Mouse (Mus musculus) retina, postnatal 7 days (tissue): ENCODE measurements around the gene Erbb2.
A peak's percentile ranks its signal among the peaks of the same experiment; 100 is the strongest.

Experiments
- DNase-seq: peaks from one replicate; pipeline ENCODE4 v3.0.0-alpha.2; 2012; ENCODE audit warnings: low read depth, low spot score

The Erbb2 gene

DNA sequence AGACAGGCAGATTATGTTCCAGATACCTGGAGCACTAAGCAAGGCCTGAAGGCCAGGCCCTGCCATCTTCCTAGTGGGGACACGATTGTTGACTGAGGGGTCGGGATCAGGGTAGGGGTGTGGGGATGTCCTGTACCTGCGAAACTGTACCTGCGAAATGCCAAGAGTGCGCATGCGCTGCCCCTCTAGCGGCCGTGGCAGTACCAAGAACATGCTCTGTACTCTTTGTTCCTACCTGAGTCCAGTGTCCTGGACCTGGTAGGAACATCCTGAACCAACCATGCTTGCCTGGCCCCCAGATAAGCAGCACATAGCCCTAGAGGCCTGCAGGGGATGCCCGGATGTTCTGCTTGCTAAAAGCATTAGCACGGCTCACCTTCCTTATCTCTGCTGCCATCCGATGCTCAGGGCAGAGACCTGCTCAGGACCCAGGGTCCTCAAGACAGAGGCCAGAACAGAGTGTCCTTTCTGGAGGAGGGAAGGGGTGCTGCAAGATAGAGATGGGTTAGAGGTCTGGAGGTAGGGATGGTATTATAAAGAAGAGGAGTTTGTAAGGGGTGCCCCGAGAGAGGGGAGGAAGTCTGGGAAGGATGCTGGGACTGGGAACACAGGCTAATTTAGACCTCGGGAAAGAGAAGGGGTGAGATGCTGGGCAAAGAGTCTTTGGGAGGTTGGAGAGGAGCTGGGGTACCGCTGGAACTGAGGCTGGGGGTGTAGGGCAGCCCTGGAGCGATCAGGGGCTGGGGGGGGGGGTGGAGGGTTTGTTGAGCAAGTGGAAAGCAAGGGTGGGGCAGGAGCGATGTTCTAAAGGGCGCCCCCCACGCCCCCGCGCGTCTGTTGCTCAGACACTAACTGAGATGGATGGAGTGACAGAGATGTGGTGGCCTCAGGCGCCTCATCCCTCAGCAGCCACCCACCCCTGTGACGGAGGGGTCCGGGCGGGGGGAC is 26.4 kb upstream of the Erbb2 start, which contains the start of gene Pnmt:
TSS of gene Pnmt (plus strand) at position 813 of the 948 bp plus-strand sequence.
- no peak for DNase-seq

DNA sequence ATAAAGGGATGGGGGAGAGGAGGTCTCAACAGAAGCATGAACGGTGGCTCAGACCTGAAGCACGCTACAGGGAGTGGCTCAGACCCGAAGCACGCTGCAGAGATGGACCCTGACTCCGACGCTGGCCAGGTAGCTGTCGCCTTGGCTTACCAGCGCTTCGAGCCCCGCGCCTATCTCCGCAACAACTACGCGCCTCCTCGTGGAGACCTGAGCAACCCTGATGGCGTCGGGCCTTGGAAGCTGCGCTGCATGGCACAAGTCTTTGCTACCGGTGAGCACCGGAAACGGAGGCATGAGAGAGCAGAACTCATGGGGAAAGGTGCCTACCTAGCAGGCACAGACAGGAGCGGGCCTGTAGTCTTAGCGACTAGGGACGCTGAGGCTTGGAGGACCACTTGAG is 25.7 kb upstream of the Erbb2 start:
- DNase-seq: no peak

DNA sequence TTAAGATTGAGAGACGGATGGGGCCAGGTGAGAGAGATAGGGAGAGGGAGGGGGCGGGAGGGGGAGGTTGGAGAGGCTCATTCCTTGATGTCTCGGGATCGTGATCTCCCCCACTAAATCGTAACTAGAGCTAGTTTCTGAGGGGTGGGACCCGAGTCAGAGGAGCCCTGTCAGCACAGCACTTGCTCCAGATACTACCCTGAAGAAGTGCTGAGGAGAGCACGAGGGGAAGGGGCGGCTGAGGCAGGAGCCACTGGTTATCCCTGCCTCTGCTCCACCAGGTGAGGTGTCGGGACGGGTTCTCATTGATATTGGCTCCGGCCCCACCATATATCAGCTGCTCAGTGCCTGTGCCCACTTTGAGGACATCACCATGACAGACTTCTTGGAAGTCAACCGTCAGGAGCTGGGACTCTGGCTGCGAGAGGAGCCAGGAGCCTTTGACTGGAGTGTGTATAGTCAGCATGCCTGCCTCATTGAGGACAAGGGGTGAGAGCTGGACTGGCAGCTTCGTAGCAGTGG is 25.2 kb upstream of the Erbb2 start:
- DNase-seq: no peak

DNA sequence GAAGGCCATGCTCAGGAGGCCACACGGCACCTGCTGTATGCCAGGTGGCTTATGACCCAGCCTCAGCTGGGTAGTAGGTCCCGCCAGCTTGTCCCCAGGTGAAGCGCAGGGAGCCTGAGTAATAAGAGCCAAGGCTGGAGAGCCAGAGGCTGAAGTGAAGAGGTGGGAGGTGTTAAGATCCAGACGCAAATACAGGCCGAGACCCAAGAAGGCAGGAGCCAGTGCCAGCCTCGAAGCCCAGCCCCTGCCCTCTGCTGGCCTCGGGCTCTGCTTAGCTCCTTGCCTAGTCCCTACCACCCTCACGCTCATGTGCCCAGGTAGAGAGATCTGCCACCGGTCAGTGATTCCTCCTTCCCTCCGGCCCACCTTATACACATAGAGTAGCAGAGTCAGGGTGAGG is 24.0 kb upstream of the Erbb2 start:
- DNase-seq: no peak

DNA sequence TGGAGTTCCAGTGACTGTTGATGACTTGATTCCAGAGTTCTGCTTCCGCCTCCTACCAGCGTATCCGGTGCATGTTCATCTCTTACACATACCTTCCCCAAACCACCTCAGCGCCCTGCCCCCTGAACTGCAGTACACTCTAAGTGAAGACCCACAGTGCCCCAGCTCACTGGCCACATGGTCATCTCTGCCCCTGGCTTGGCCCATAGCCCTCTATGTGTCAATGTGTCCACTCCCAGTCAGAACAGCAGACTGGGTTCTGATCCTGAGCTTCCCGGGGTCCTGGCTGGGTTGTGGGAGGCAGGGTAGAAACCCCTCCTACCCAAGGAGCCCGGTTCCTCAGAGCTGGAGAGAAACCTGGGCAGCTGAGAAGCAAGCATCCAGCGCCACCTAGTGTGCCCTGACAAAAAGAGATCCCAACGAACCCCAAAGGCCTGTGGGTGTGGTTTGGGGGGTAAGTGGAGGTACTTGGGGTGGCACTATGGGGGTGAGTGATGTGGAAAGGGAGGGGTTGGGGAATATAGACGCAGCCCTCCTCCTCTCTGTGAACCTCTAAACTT is 23.0 kb upstream of the Erbb2 start:
- no peak for DNase-seq

DNA sequence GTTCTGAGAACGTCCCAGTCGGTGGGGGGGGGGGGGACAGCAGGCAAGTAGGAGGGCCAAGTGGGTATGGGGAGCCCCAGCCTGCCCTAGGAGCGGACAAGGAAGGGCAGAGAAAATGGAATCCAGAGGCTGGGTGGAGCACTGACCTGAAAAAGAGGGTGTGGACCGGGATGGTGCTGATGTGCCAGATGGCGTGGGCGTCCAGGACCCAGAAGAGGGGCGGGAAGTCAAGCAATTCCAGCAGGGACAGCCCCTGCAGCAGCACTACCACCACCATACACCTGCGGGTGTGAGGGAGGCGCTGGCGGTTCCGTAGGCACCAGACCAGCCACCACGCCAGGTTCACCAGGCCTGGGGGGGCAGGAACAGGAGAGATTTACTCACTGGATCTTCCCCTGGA is 22.1 kb upstream of the Erbb2 start:
- DNase-seq: no peak

DNA sequence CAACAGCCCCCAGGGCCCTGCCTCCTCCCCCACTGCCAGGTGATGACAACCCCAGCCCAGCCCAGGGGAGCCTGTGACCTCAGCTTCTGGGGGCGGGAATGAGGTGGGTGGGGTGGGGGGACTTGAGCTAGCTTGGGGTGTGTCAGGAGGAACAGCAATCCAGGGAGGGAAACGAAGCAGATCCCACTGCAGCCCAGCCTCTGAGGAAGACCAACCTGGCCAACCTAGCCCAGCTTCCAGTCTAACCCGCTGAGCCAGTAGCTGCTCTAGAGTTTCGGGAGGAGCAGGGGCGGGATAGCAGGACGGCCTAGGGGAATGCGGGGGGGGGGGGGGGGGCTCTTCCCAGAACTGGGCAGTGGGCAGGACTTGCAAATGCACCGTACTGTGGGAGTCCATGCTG is 20.2 kb upstream of the Erbb2 start:
- no peak for DNase-seq

DNA sequence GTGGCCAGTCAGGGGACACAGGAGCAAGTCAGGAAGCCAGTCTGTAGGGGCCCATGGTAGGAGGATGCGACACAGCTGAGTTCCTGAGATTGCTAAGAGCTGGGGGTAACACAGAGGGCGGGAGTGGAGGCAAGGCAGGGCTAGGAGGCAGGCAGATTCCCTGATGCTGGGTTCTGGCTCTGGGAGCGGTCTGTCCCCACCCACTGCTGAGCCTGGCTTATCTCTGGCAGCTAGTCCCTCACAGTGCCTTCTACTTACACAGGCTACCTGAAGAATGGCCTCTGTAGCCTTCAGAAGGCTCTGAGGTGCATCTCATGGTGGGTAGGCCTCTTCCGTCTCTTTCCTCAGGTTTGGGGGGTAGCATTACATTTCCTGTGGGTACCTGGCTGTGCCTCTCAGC is 19.6 kb upstream of the Erbb2 start:
- no peak for DNase-seq

DNA sequence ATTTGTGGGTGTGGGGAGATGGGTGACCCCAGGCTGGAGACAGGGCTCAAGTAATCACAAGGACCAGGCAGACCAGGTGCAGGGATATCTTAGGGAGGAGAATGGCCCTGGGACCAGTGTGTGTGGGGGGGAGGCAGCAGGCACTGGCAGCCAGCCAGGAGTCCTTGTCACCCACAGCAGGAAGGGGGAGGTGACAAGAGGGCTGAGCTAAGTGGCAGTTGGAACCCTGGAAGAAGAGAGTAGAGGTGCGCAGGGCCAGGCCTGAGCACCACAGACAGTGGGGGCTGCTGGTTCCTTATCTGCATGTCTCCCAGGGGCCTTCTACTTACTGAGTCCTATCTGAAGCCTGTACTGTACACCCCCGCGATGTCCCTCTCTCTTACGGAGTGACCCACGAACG is 19.0 kb upstream of the Erbb2 start:
- no peak for DNase-seq

DNA sequence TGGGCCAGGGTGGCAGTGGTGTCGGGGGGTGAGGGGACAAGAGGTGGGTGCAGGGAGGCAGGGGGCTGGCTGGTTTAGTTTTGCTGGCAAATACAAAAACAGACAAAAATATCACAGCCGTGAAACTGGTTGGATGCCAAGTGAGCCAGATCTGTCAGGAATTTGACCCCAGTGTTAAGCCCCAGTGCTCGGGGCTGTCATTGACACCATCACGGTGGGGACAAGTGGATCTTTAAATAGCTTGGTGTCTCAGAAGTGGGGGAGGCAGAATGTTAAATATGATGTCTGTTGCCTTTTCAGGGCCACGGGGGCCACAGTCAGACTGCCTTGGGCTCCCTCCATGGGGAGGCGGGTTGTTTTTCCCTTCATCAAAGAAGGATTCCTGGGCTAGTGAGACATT is 18.0 kb upstream of the Erbb2 start:
- no peak for DNase-seq

DNA sequence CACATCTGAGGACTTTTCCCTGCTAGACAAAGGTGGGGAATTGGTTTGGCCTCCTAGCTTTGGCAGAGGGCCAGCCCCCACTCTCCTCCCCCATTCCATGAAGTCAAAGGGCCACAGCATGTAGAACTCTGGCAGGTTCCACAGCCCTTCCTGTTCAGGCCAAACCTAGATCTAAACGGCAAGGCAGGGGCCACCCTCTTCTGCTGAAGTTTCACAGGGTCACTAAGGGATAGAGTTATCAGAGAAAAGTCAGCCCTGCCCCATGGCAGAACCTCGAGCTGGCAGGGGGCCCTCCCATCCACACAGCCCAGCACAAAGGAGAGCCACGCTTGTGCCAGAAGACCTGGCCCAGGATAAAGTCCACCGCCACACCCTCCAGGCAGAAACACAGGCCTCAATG is 17.2 kb upstream of the Erbb2 start:
- DNase-seq: no peak

DNA sequence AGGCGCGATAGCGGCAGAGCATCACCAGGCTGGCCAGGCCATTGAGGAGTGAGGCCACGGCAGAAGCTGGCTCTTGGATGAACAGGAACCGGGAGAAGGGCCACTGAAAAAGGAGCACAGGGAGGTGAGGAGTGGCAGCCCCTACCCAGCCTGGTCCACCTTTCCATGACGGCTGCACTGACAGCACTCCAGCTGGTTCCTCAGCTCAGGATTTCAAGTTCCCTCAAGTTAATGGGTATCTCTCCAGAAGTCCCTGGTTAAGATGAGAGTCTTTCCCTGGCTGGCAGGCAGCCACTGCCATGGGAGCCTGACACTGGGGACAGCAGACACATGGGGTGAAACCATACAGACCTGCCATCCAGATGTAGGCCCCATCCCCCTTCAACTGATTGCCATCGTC is 14.3 kb upstream of the Erbb2 start:
- no peak for DNase-seq

DNA sequence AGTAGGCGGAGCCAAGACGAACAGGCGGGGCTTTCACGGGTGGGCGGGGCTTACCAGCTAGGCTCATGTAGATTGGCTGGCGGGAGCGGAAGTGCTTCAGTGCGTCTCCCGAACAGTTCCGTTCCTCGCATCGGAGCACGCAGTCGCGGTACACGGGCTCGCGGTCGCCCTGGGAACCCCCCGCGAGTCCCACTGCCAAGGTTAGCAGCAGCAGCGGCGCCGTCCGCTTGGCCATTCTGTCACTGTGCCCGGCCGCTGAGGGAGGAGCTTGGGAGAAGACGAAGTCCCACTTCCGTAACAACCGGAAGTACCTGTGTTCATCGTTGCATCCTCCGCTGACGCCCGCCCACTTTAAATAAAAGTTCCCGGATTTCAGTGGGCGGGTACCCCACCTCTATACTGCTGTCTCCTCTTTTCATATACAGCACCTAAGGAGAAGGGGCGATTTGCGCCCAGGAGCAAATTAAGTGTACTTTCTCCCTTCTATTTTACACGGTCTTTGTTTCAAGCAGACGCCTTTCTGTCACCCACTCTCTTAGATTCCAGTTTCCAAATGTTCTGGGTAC is 12.0 kb upstream of the Erbb2 start, which contains the start of gene Pgap3:
TSS of gene Pgap3 (minus strand) at position 330 of the 566 bp plus-strand sequence.
- peak; percentile 78 for DNase-seq

DNA sequence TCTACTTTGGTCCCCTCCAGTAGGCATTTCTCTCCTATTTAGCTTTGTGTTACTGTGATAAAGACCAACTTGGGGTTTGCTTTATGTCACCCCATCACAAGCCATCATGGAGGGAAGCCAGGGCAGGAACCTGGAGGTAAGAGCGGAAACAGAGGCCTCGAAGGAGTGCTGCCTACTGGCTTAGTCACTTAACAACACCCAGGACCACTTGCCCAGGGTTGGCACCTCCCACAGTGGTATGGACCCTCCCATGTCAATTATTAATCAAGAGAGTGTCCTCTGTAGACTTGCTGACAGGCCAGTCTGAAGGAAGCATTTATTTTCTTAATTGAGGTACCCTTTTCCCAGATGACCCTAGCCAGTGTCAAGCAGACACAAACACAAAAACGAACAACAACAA is 11.5 kb upstream of the Erbb2 start:
- DNase-seq: no peak

DNA sequence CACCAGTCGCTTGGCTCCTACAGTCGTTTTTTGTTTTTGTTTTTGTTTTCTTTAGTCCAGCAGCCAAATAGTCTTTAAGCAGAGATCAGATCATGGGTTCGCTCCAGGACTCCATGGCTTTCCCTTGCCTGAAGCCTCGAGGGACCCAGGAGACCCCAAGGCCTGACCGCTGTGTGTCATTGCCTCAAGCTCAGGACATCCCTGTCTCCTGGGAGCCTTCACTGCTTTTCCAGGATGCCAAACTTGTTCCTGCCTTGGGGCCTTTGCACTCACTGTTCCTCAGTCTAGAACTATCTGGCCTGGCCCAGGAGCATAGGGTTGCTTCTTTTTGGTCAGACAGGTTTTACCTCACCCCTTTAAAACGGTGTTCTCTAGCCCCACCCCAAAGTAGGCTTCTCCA is 5.6 kb upstream of the Erbb2 start:
- no peak for DNase-seq

DNA sequence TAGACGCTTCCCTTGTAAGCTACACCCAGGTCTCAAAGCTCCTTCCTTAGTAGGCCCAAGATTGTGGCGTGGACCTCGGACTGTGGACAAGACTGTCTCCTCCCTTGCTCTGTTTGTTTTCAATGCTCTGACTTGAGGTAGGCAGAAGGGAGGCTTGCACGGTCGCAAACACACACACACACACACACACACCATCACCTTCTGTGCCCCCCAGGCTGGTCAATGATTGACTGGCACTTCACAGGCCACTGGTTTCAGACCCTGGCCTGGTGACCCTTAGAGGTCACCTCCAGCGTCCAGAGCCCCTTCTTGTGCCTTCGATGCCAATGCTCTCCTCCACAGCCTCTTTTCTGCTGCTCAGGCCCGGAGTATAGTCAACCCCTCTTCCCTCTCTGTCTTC is 3.4 kb upstream of the Erbb2 start:
- no peak for DNase-seq

DNA sequence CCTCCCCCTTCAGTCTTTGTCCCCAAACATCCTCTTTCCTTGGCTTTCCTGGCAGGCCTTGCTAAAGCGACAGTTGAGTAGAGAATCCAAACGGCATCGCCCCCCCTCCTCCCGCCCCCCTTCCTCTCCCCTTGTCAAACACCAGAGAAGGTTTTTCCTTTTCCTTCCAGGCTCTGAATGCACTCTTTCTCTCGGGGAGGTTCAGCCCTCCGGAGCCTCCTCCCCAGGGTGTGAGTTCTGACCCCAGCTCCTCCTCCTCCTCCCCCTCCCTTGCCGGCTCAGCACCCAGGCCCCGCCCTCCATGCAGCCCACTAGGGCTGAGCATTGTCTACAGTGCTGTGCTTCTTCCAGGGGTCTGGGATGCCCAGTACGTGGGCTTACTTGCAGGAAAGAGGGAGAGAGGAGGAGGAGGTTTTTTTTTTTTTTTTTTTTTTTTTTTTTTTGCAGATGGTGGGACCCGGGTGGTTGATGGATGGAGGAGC is 2.9 kb upstream of the Erbb2 start:
- DNase-seq: no peak

DNA sequence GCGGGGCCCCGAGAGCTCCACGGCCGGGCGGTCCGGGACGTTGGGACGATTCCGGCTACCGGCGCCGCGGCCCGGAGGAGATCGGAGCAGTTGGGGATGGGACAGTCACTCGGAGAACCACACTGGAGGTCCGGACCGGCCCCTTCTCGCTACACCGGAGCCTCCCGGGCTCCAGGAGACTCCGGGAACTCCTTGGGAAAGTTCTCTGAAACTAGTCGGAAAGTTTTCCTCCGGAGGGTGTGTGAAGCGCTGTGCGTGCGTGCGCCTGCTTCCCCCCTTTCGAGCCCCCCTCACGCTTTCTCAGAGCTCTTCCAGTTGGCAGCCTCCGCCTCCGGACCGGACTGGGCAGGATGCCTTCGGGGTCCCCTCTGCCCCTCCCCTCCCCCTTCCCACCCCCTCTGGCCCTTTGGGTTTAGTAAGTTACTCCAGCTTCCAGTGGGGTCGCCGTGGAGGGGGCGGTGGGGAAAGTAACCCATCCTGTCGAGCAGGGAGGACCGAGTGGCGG is 579 bp downstream of the Erbb2 start:
- DNase-seq: no peak

DNA sequence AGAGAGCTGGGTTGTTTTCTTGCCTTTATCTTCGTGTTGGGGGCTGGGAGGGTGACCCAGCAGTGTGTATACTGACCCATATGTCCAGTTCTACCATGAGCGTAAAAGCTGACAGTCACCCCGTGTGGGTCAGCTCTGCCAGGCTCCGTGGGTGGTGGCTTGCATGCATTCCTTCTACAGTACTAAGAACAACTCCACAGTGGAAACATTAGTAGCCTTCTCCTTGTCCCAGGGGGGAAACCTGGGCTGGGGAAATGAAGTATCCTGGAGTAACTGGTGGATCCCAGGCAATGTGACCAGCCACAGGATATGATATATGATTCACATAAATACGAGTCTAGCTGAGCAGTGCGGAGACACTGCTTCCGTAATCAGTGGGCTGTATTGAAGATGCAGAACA is 1.5 kb downstream of the Erbb2 start:
- no peak for DNase-seq

DNA sequence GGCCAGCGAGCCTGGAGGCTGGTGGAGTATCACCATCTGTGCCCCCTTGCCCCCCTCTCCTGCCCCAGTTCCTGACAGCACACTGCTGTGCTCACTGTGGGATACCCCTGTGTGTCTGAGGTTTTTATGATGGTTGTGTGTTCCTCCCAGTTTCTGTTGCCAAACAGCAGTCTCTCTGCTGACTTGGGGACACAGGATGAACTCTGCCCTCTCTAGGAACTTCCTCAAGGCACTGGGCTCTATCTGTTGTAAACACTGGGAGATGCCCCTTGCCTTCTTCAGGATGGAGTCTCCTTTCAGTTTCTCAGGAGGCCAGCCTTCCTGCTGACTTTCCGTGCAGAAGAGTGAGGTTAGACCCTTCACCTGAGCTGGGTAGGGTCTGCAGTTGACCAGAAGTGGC is 1.9 kb downstream of the Erbb2 start:
- DNase-seq: no peak

DNA sequence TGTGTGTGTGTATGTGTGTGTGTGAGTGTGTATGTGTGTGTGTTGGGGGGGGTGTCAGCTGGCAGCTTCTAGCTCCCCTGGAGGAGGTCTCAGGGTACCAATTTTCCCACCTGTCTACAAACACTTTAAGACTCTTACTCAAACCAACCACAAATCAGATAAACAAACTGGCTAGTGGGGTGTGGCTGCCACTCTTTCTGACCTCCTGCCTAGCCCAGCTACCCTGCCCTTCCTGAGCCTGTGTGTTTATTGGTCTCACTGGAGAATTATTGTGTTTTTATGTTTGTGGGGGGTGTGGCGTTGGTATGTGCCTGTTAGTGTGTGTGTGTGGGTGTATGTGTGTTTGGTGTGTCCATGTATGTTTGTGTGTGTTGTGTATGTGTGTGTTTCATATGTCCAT is 4.8 kb downstream of the Erbb2 start:
- no peak for DNase-seq

DNA sequence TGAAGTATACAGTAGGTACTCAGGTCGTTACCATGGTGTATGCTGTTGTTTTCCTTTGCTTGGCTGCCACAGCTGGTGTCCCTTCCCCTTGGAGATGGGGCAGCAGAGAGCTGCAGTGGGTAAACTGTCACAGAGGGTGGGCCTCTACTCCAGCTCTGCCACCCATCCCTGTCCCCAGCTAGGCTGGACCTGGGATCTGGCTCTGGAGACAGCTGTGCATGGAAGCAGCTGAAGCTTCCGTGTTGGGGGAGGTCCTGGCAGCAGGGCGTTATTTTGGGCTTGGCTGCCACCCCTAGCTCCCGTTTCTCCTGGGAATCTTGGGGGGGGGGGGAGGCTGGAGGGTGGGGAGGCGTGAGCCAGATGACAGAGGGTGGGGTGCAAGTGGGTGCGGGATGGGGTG is 6.0 kb downstream of the Erbb2 start:
- no peak for DNase-seq
